Mouse (Mus musculus) hindbrain, embryonic 11.5 days (tissue): ENCODE results near the gene Arhgap27. TPM values are rescaled to one million over a fixed set of nuclear protein-coding genes. Genes with fewer than 3 reads are reported as not detected.

ENCODE experiments used
- ATAC-seq: fragments of 200-750 bp; cut with Nextera tagmentation; 2 replicates; pipeline ENCODE4 v1.8.0; 2017; ENCODE audit warnings: mild to moderate bottlenecking, moderate TSS enrichment, moderate library complexity; ENCODE audit not compliant: low FRiP score
- DNase-seq: peaks from one replicate; pipeline ENCODE4 v3.0.0-alpha.2; 2015; ENCODE audit warnings: low spot score
- H3K27ac ChIP-seq: fragments of 300-500 bp; sonication (generic); 2 replicates; pipeline ENCODE4 v1.5.1; 2014; ENCODE audit warnings: mild to moderate bottlenecking, low read depth, low read length
- H3K27me3 ChIP-seq: fragments of 300-500 bp; sonication (generic); 2 replicates; pipeline ENCODE4 v1.6.1; 2014; ENCODE audit warnings: mild to moderate bottlenecking, low read length, moderate library complexity, mixed read lengths; ENCODE audit not compliant: control insufficient read depth, insufficient read depth
- H3K36me3 ChIP-seq: fragments of 300-500 bp; sonication (generic); 2 replicates; pipeline ENCODE4 v1.6.1; 2014; ENCODE audit warnings: mild to moderate bottlenecking, low read length, moderate library complexity, mixed read lengths; ENCODE audit not compliant: control insufficient read depth, insufficient read depth
- H3K4me1 ChIP-seq: fragments of 300-500 bp; sonication (generic); replicated peaks from 2 replicates; pipeline ENCODE4 v1.6.1; 2014; ENCODE audit warnings: low read length, mixed read lengths; ENCODE audit not compliant: control insufficient read depth, insufficient read depth
- H3K4me2 ChIP-seq: fragments of 300-500 bp; sonication (generic); replicated peaks from 2 replicates; pipeline ENCODE4 v1.6.1; 2014; ENCODE audit warnings: mild to moderate bottlenecking, low read depth, low read length
- H3K4me3 ChIP-seq: fragments of 300-500 bp; sonication (generic); 2 replicates; pipeline ENCODE4 v1.5.1; 2014; ENCODE audit warnings: low read depth, low read length
- H3K9ac ChIP-seq: fragments of 300-500 bp; sonication (generic); 2 replicates; pipeline ENCODE4 v1.6.1; 2014; ENCODE audit warnings: low read depth, low read length
- H3K9me3 ChIP-seq: fragments of 300-500 bp; sonication (generic); 2 replicates; pipeline ENCODE4 v1.6.1; 2016; ENCODE audit warnings: low read length; ENCODE audit not compliant: control insufficient read depth
- WGBS: fragments of 180-500 bp; shearing (Covaris S2); extraction: QIAGEN DNeasy Blood & Tissue Kit; methylation state at CpG from one replicate; pipeline ENCODE4 v1.1.7; 2014; 5-methylcytosine and 5-hydroxymethylcytosine counted together
- polyA plus RNA-seq: library from polyadenylated mRNA; unstranded; fragments of >200 nt; fragmentation: Nextera tagmentation; extraction: Ambion mirVana; gene quantifications from 2 replicates; pipeline ENCODE4 v1.2.1, GENCODE M21; 2014

Gene Arhgap27
- polyA plus RNA-seq, 1 experiment from 2014 or later: 2.8 TPM

DNA sequence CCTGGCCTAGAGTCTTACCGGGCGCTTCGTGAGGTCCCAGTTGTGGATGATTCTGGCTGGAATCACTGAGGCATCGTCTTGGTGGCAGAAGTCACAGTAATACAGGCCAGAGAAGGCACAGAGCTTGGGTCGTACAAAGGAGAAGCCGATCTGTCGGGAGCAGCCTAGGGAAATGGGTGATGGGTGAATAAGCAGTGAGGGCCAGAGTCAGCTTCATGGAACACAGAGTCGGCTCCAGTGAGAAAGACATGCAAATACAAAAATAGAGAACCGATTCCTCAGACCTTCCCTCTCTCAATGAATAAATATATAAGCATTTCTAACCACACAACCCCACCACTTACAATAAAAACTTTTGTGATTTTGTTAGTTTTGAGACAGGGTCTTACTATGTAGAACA is 10.4 kb upstream of the Arhgap27 start:
- H3K9ac ChIP-seq: no peak overlapping the region
- H3K36me3 ChIP-seq: no peaks in the 10 kb centered on the region; the same call in 1 of the 2 replicates
- H3K4me1 ChIP-seq: no peaks in the 10 kb centered on the region
- no peaks in the 10 kb centered on the region for H3K9me3 ChIP-seq
- DNase-seq (no peak), ATAC-seq (no peak)
- no peak overlapping the region for H3K4me2 ChIP-seq
- H3K4me3 ChIP-seq: no peak overlapping the region
- 92% methylated on average over 9 of the region's 9 CpGs for whole genome bisulfite sequencing
- no peaks in the 10 kb centered on the region for H3K27me3 ChIP-seq
- no peak overlapping the region for H3K27ac ChIP-seq

DNA sequence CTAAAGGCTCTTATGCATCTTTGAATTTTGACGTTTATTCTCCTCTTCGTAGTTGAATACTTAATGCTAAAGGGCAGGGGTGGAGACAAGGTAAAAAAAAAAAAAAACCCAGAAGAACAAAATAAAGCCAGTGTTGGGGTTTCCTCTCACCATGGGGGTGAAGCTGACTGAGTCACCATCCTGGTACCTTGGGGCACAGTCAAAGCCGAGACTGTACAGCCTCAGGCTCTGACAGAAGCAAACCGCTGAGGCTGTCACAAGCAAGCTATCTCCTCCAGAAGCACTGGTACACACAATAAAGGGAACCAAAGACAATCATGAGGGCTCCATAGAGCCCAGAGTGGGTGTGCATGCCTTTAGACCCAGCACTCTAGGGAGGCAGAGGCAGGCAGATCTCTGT is 9.1 kb upstream of the Arhgap27 start:
- 93% methylated on average over 4 of the region's 4 CpGs for WGBS
- H3K27ac ChIP-seq: no peak overlapping the region
- DNase-seq: no peak
- H3K9me3 ChIP-seq: no peaks in the 10 kb centered on the region
- no peaks in the 10 kb centered on the region for H3K27me3 ChIP-seq
- no peak overlapping the region for H3K9ac ChIP-seq
- no peaks in the 10 kb centered on the region for H3K4me1 ChIP-seq
- H3K4me3 ChIP-seq: no peak overlapping the region
- H3K4me2 ChIP-seq: no peak overlapping the region
- ATAC-seq: no peak
- no peaks in the 10 kb centered on the region; the same call in 1 of the 2 replicates for H3K36me3 ChIP-seq

DNA sequence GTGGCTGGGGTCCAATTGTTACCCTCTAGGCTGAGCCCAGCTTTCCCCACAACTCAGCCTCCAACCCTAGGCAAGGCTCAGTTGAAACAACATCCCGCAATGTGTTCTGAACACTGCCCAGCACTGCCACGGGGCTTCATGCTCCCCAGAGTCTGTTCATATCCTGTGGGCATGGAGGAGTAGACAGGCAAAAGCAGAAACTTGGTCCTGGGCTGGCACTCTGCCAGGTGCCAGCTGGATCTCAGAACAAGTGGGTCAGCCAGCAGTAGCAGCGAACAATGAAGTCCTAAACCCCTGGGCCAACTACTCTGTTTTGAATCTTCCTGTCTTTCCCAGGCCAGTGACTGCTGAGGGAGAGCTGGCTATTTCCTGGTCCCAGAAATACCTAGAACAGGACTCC is 8.6 kb upstream of the Arhgap27 start:
- no peak for ATAC-seq
- DNase-seq: no peak
- H3K4me3 ChIP-seq: no peak overlapping the region
- no peak overlapping the region for H3K27ac ChIP-seq
- no peaks in the 10 kb centered on the region for H3K4me1 ChIP-seq
- no peaks in the 10 kb centered on the region for H3K27me3 ChIP-seq
- no peaks in the 10 kb centered on the region for H3K36me3 ChIP-seq
- H3K9me3 ChIP-seq: no peaks in the 10 kb centered on the region
- 88% methylated on average over 3 of the region's 3 CpGs for WGBS
- H3K9ac ChIP-seq: no peak overlapping the region
- no peak overlapping the region for H3K4me2 ChIP-seq

DNA sequence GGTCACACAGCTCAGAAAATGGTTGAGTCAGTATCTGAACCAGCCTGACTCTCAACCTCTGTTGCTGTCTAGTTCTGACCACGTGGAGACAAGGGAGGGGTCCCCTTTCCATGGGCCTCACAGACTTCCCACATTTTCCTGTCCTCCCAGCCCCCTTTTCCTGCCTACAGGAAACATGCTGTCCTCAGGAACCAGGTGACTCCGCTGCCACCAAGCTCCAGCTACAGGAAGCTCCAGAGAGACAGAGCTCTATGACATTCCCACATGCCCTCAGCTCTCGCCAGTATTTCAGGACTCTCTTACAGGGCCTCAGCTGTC is 7.7 kb upstream of the Arhgap27 start:
- Histone ChIP-seq H3K9ac (no peak overlapping the region), H3K27ac (no peak overlapping the region), H3K27me3 (no peaks in the 10 kb centered on the region), H3K4me2 (no peak overlapping the region), H3K36me3 (no peaks in the 10 kb centered on the region), H3K4me3 (no peak overlapping the region), H3K9me3 (no peaks in the 10 kb centered on the region), H3K4me1 (no peaks in the 10 kb centered on the region)
- ATAC-seq (no peak), DNase-seq (no peak)
- 80% methylated on average over 3 of the region's 3 CpGs for WGBS

DNA sequence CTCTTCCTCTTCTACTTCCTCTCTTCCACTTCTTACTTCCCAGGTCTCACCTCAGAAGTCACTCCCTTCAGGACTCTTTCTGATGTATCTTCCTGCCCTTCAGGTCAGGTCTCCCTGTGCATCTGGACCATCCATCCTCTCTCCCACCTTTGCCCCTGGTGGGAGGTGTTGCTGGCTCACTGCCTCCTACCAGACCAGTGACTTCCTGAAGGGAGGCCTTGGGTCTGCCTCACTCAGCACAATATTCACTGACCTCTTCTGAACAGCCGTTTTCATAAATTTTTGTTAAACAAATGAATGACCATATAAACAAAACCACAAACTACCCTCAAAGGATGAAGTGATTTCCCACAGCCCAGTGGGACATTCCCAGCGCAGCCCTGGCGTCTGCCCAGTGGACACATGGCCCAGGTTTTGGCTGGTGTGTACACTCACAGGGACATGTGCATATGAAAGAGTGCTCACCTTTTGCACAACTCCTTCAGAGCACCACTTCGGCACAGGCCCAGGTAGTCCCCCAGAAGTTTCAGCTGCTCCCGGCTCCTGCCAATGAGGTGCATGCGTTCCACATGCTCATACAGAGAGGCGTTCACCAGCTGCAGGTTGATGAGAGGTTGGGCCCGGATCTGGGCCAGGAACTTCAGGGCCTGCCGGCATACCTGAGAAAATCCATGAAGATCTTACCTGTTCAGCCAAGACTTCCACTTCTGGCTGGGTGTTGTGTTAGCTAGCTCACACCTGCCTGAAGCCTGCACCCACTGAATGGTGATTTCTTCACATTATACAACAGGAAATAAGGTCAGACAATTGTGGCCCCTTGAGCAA is 7.1 kb upstream of the Arhgap27 start:
- no peak overlapping the region for H3K4me2 ChIP-seq
- H3K27me3 ChIP-seq: no peaks in the 10 kb centered on the region
- no peaks in the 10 kb centered on the region for H3K36me3 ChIP-seq
- WGBS: 94% methylated on average over 9 of the region's 9 CpGs
- no peaks in the 10 kb centered on the region for H3K9me3 ChIP-seq
- no peak for DNase-seq
- H3K4me1 ChIP-seq: no peaks in the 10 kb centered on the region
- no peak overlapping the region for H3K9ac ChIP-seq
- no peak overlapping the region for H3K27ac ChIP-seq
- no peak overlapping the region for H3K4me3 ChIP-seq
- no peak for ATAC-seq

DNA sequence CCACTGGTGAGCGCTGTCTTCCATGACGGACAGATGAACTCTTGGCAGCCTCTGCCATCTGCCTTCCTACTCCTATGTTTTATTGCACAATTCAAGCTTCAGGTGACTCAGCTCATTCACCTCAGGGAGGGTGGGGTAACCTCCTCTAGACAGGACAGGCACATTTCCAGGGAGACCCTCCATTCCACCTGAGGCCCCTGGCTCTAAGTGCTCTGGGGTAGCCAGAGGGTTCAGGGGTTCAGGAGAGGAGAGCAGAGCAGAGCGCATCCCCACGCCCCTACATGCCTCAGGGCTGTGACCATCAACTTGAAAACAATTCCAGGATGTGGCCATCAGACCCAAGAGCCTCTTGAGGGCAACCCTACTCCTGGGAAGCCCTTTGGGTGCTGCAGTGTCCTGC is 2.0 kb upstream of the Arhgap27 start:
- Histone ChIP-seq H3K27me3 (peaks cover 46% of the 10 kb centered on the region), H3K27ac (no peak overlapping the region), H3K9me3 (no peaks in the 10 kb centered on the region), H3K9ac (no peak overlapping the region), H3K4me3 (no peak overlapping the region), H3K36me3 (no peaks in the 10 kb centered on the region), H3K4me1 (peaks cover 9% of the 10 kb centered on the region), H3K4me2 (no peak overlapping the region)
- DNase-seq (no peak), ATAC-seq (no peak)
- WGBS: 95% methylated on average over 4 of the region's 4 CpGs

DNA sequence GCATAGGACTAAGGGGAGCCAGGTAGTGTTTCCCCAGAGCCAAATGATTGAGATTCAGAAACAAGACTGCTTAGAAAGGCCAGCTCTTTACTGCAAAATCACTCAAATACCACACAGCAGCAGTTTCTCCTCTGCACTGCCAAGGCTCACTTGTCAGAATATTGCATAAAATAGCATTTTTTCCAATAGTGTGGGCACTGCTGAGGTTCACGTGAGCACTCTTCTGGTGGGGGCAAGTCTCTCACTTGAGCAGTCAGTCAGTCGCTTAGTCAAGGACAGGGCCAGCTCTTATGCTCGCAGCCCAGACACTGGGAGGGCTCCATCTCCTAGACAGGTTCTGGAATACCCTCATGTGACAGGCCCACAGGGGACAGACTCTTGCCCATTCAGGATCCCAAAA is 1.5 kb upstream of the Arhgap27 start:
- WGBS: 92% methylated on average over 3 of the region's 3 CpGs
- no peak for ATAC-seq
- no peaks in the 10 kb centered on the region for H3K36me3 ChIP-seq

DNA sequence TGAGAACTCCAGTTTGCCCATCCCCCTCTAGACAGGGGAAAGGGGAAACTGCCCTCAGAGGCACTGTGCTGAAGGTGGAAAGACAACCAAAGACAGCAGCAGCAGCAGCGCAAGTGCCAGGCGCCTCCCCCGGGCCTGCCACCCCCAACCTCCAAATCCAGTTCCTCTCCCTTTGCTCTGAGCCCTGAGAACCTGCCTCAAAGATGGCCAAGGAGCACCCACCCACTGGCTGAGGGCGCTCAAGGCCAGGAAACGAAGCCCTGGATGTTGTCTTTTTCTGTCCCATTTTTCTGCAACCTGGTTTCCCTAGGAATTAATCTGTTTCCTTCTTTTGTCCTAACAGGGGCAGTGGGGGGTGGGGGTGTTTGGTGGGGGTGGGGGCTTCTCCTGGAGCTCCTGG is 843 bp upstream of the Arhgap27 start:
- peaks cover 53% of the 10 kb centered on the region for H3K27me3 ChIP-seq
- 47% methylated on average over 5 of the region's 5 CpGs for WGBS
- H3K4me1 ChIP-seq: peaks cover 17% of the 10 kb centered on the region
- H3K27ac ChIP-seq: no peak overlapping the region
- ATAC-seq: no peak
- DNase-seq: no peak
- H3K4me3 ChIP-seq: no peak overlapping the region
- H3K4me2 ChIP-seq: no peak overlapping the region
- H3K9ac ChIP-seq: no peak overlapping the region
- H3K9me3 ChIP-seq: no peaks in the 10 kb centered on the region
- H3K36me3 ChIP-seq: no peaks in the 10 kb centered on the region

More for the DNA sequence above, 1.5 kb upstream of the Arhgap27 start:
- Histone ChIP-seq H3K4me3 (no peak overlapping the region), H3K4me2 (no peak overlapping the region), H3K9me3 (no peaks in the 10 kb centered on the region), H3K27ac (no peak overlapping the region), H3K27me3 (peaks cover 50% of the 10 kb centered on the region), H3K4me1 (peaks cover 14% of the 10 kb centered on the region), H3K9ac (no peak overlapping the region)
- no peak for DNase-seq

DNA sequence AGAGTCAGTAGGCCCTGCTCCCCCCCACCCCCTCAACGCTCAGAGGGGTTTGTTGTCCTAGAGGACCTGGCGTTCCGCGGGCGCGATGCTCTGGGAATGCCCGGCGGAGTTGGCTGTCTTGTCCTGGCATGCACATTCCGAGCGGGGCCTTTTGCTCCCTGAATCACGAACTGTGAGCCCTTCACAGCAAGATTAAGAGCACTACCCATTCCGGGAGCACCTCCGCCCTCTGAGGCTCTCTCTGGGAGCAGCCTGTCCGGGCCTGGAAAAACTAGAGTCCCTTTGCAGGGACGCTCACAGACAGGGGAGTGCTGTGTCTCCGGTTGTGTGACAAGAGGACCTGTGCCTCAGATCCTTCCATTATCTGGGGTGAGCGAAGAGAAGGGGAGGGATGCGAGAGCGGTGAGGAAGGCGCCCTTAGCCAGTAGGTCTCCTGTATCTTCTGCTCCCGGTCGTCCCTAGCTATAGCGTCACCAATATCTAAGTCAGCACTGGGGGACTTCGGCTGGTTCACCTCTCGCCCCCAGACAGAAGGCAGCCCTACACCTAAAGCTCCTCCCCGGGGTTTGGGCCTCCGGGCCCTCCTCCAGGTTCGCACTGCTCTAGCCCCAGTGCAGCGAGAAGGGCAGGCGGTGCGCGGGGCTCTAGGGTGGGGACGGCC is 841 bp downstream of the Arhgap27 start:
- Histone ChIP-seq H3K36me3 (no peaks in the 10 kb centered on the region), H3K4me3 (peak overlapping the region; percentile 29), H3K27me3 (peaks cover 58% of the 10 kb centered on the region), H3K4me2 (peak overlapping the region; percentile 57), H3K9ac (peak overlapping the region; percentile 37; the same call in 1 of the 2 replicates), H3K4me1 (peaks cover 18% of the 10 kb centered on the region), H3K9me3 (no peaks in the 10 kb centered on the region), H3K27ac (no peak overlapping the region)
- under 1% methylated on average over 33 of the region's 33 CpGs for WGBS
- DNase-seq (peak; percentile 56), ATAC-seq (no peak)
